Mouse (Mus musculus): ENCODE results near the gene Rbm47.

DNA sequence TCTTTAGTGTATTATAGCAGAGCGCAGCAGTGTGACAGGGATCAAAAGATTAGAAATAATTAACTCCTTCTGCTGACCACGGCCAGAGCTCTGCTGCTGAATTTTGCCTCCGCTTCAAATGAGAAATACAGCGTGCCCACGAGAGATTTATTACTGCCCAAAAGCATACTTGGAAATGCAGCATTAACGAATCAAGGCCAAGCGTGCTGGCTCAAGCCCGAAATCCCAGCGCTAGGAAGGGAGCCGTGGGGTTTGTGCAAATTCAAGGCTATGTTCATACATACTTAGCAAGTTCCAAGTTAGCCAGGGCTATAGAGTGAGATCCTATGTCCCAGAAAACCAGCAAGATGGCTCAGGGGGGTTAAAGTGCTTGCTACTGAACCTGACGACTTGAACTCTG lies 47.5 kb downstream of the Rbm47 start:
- TF ChIP-seq TAL1 (IDR thresholded peaks at IDR 0.05; ENCODE audit: low read length) (no peak), GATA1 (IDR thresholded peaks at IDR 0.05; ENCODE audit: low read length) (no peak)
